Mouse (Mus musculus): Measurements from ENCODE around the gene Hsf5. TPM values are rescaled to one million over a fixed set of nuclear protein-coding genes. Genes with fewer than 3 reads are reported as not detected.

Hsf5 gene
- polyA plus RNA-seq, 1 experiment from 2014 or later, result 0.41 TPM

DNA sequence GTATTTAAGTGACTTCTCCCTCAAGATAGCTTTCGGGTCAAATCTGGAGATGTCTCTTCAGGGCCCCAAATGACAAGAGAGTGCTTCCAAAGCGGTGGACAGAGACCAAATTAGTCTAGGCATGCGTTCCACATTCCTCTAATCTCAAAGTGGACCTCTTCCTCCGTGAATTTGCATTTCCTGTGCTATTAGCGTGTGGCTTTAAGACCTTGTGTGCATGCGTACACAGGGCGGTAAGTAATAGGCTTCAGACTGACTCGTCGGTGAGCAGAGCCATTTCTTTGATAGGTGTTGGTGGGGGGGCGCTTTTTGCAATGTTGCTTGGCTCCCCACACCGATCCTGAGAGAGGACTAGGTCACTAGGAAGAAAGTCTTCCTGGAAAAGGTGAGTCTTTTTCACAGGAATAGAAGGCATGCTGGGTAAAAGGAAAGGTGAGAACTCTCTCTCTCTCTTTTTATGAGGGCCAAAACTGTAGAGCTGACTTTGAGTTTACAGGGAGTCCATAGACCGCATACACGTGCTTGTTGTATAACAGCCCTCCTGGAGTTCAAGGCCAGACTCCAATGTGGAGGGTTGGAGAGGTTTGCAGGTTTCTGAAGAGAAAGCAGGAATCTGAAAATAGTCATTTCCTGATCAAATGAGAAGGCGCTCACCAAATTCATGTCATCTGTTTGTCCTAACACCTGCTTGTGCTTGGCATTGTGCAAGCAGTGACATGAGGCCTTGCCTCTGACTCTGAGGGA, 85.1 kb downstream of the Hsf5 start:
- H3K4me3 ChIP-seq (ENCODE audit: low read depth, low read length), result no peak overlapping the region
- H3K4me1 ChIP-seq (ENCODE audit: insufficient read depth), result peaks cover 10% of the 10 kb centered on the region; the same call in 1 of the 2 replicates
- no peak overlapping the region for H3K27ac ChIP-seq (ENCODE audit: low read depth)
- no peak for ATAC-seq (ENCODE audit: insufficient read depth)
- no peaks in the 10 kb centered on the region for H3K36me3 ChIP-seq (ENCODE audit: insufficient read depth)
- H3K9me3 ChIP-seq (ENCODE audit: low read depth, low read length), result no peaks in the 10 kb centered on the region
- no peak for TF ChIP-seq CTCF (IDR thresholded peaks at IDR 0.05; ENCODE audit: low read depth)
- DNase-seq, result no peak
- 66% methylated on average over 14 of the region's 14 CpGs for WGBS
- H3K9ac ChIP-seq, result no peak overlapping the region
- H3K27me3 ChIP-seq (ENCODE audit: insufficient read depth, low read length), result no peaks in the 10 kb centered on the region
- no peak overlapping the region for H3K4me2 ChIP-seq

DNA sequence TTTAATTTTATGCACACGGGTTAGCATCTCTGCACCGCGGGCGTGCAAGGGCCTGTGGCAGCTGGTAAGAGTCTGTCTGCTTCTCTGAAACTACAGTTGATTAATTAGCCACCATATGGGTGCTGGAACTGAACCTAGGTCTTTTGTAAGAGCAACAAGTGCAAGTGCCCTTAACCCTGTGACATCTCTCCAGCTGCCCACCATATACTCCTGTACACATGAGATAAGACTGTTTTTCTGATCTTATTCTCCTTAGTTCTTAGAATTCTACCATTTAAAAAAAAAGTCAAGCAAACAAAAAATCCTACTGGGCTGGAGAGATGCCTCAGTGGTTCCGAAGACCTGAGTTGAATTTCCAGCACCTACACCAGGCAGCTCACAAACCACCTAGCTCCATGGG, 86.7 kb downstream of the Hsf5 start:
- no peak overlapping the region for H3K4me2 ChIP-seq
- DNase-seq (no peak), ATAC-seq (ENCODE audit: insufficient read depth) (no peak)
- no peak overlapping the region for H3K27ac ChIP-seq (ENCODE audit: low read depth)
- no peak overlapping the region for H3K4me3 ChIP-seq (ENCODE audit: low read depth, low read length)
- 72% methylated on average over 5 of the region's 5 CpGs for WGBS
- H3K4me1 ChIP-seq (ENCODE audit: insufficient read depth), result peaks cover 10% of the 10 kb centered on the region; the same call in 1 of the 2 replicates
- TF ChIP-seq CTCF (IDR thresholded peaks at IDR 0.05; ENCODE audit: low read depth), result no peak
- H3K36me3 ChIP-seq (ENCODE audit: insufficient read depth), result no peaks in the 10 kb centered on the region
- no peaks in the 10 kb centered on the region for H3K27me3 ChIP-seq (ENCODE audit: insufficient read depth, low read length)
- H3K9me3 ChIP-seq (ENCODE audit: low read depth, low read length), result no peaks in the 10 kb centered on the region
- no peak overlapping the region for H3K9ac ChIP-seq

DNA sequence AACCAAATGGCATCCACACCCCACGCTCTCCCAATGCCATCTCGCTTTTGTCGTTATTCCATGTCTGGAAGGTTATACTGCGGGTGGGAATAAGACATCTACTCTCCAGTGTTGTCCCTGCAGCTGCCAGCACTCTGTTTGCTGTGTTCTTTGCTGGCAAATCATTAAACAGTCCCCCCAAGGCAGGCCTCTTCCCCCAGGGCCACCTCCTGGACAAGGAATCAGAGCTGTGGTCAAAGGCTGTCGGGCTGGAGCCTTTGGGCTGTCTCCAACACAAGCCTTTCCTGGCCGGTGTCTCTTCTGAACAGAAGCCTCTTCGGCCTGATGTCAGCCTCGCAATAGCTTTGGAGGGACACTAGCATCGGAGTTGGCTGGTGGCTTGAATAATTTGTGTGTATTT, 87.3 kb downstream of the Hsf5 start:
- DNase-seq (no peak), ATAC-seq (ENCODE audit: insufficient read depth) (no peak)
- no peaks in the 10 kb centered on the region for H3K36me3 ChIP-seq (ENCODE audit: insufficient read depth)
- H3K4me1 ChIP-seq (ENCODE audit: insufficient read depth), result peaks cover 10% of the 10 kb centered on the region; the same call in 1 of the 2 replicates
- TF ChIP-seq CTCF (IDR thresholded peaks at IDR 0.05; ENCODE audit: low read depth), result no peak
- H3K4me3 ChIP-seq (ENCODE audit: low read depth, low read length), result no peak overlapping the region
- H3K9ac ChIP-seq, result no peak overlapping the region
- 68% methylated on average over 9 of the region's 9 CpGs for WGBS
- no peaks in the 10 kb centered on the region for H3K9me3 ChIP-seq (ENCODE audit: low read depth, low read length)
- H3K27me3 ChIP-seq (ENCODE audit: insufficient read depth, low read length), result no peaks in the 10 kb centered on the region
- no peak overlapping the region for H3K27ac ChIP-seq (ENCODE audit: low read depth)
- no peak overlapping the region for H3K4me2 ChIP-seq

DNA sequence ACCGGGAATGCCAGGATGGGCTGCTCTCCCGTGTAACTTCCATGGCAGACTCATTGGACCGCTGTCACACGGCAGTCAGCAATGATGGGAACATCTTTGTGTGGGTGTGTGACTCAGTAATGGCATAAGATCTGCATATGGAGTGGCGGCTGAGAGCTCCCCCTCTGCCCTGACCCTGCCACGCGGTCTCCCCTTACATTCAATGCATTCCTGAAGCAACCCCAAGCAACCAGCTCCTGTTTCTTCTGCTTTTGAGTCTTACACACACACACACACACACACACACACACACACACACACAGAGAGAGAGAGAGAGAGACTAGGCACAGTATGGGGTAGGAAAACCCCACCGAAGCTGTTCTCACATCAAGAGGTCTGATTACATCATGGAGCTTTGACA, 90.6 kb downstream of the Hsf5 start:
- Histone ChIP-seq H3K27me3 (ENCODE audit: insufficient read depth, low read length) (no peaks in the 10 kb centered on the region), H3K4me1 (ENCODE audit: insufficient read depth) (peaks cover 5% of the 10 kb centered on the region; the same call in 1 of the 2 replicates), H3K9me3 (ENCODE audit: low read depth, low read length) (no peaks in the 10 kb centered on the region), H3K4me2 (no peak overlapping the region), H3K27ac (ENCODE audit: low read depth) (no peak overlapping the region; the same call in 1 of the 2 replicates), H3K4me3 (ENCODE audit: low read depth, low read length) (no peak overlapping the region), H3K36me3 (ENCODE audit: insufficient read depth) (no peaks in the 10 kb centered on the region), H3K9ac (no peak overlapping the region)
- TF ChIP-seq CTCF (IDR thresholded peaks at IDR 0.05; ENCODE audit: low read depth), result no peak
- 44% methylated on average over 8 of the region's 8 CpGs for WGBS
- DNase-seq (no peak), ATAC-seq (ENCODE audit: insufficient read depth) (no peak)

DNA sequence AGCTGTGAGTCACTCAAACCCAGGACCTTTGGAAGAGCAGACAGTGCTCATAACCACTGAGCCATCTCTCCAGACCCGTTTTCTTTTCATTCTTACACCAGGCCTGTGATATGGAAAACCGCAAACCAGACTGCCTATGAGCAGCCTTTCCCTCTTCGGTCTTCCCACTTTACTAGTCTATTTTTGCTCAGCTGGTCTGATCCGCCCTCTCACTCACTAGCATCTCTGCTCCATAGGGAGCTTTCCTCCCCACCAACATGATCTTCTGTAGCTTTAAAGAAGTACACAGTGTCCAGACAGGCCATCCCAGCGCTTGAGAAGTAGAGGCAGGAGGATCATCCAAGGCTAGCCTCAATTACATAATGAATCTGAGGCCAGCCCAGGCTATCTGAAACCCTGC, 92.0 kb downstream of the Hsf5 start:
- H3K4me1 ChIP-seq (ENCODE audit: insufficient read depth), result peaks cover under 1% of the 10 kb centered on the region; the same call in 1 of the 2 replicates
- H3K36me3 ChIP-seq (ENCODE audit: insufficient read depth), result no peaks in the 10 kb centered on the region
- TF ChIP-seq CTCF (IDR thresholded peaks at IDR 0.05; ENCODE audit: low read depth), result no peak
- peak overlapping the region; percentile 49 for H3K4me2 ChIP-seq
- no peaks in the 10 kb centered on the region for H3K9me3 ChIP-seq (ENCODE audit: low read depth, low read length)
- H3K4me3 ChIP-seq (ENCODE audit: low read depth, low read length), result no peak overlapping the region
- no peak for DNase-seq
- 0 out of 2 replicates have a peak overlapping the region, but pooled peaks have one; percentile 31 for H3K9ac ChIP-seq
- ATAC-seq (ENCODE audit: insufficient read depth), result no peak
- no peaks in the 10 kb centered on the region for H3K27me3 ChIP-seq (ENCODE audit: insufficient read depth, low read length)
- H3K27ac ChIP-seq (ENCODE audit: low read depth), result peak overlapping the region; percentile 82
- WGBS, result 75% methylated on average over 5 of the region's 5 CpGs

Other genes with a start within 250 kb of the Hsf5 start
- 9.9 and 11.0 TPM in 2 replicates for gene Rad51c, start 212.2 kb upstream of the Hsf5 start, polyA plus RNA-seq (2014; fragmentation: Nextera tagmentation; extraction: Ambion mirVana)
- gene Tex14, start 212.1 kb upstream of the Hsf5 start, polyA plus RNA-seq (2014; fragmentation: Nextera tagmentation; extraction: Ambion mirVana), result 0.21 and 0.72 TPM in 2 replicates
- gene Gm11492, start 50.5 kb upstream of the Hsf5 start, polyA plus RNA-seq (2014; fragmentation: Nextera tagmentation; extraction: Ambion mirVana), result not detected in 2 replicates
- gene Sept4, start 48.3 kb upstream of the Hsf5 start, polyA plus RNA-seq (2014; fragmentation: Nextera tagmentation; extraction: Ambion mirVana), result 48.5 TPM in 2 replicates
- 41.2 and 43.6 TPM in 2 replicates for gene Mtmr4, start 25.0 kb upstream of the Hsf5 start, polyA plus RNA-seq (2014; fragmentation: Nextera tagmentation; extraction: Ambion mirVana)
- gene Rnf43, start 45.6 kb downstream of the Hsf5 start, polyA plus RNA-seq (2014; fragmentation: Nextera tagmentation; extraction: Ambion mirVana), result 18.0 and 21.5 TPM in 2 replicates
- gene Supt4a, start 120.4 kb downstream of the Hsf5 start, polyA plus RNA-seq (2014; fragmentation: Nextera tagmentation; extraction: Ambion mirVana), result 145 and 146 TPM in 2 replicates
- 1.5 and 2.5 TPM in 2 replicates for gene Tspoap1, start 143.4 kb downstream of the Hsf5 start, polyA plus RNA-seq (2014; fragmentation: Nextera tagmentation; extraction: Ambion mirVana)
- gene Mpo, start 176.4 kb downstream of the Hsf5 start, polyA plus RNA-seq (2014; fragmentation: Nextera tagmentation; extraction: Ambion mirVana), result 0.37 and 0.89 TPM in 2 replicates
- 0.05 TPM in 1 of 2 replicates, not detected in the other for gene Lpo, start 211.1 kb downstream of the Hsf5 start, polyA plus RNA-seq (2014; fragmentation: Nextera tagmentation; extraction: Ambion mirVana)
- gene Mks1, start 236.1 kb downstream of the Hsf5 start, polyA plus RNA-seq (2014; fragmentation: Nextera tagmentation; extraction: Ambion mirVana), result 11.3 and 14.3 TPM in 2 replicates